Comparison of ENCODE assay signal across 35 mouse cellular contexts in genomic region chr2:157053124-157053523, GRCm38 (mm10). TPM values are rescaled to one million over a fixed set of nuclear protein-coding genes. Genes with fewer than 3 reads are reported as not detected.
"Had no signal": no experiment of that assay in that cellular context is flagged by ENCODE, and none has a peak within 500 bp of the region (broad histone marks: within the 10 kb centered on the region; RNA-seq: fewer than 3 reads in every experiment).

No protein-coding gene starts in this region.

- H3K4me2 ChIP-seq: heart, embryonic 11.5 days; heart, embryonic 15.5 days; hindbrain, embryonic 15.5 days; kidney, embryonic 15.5 days; limb, embryonic 13.5 days; limb, embryonic 15.5 days; liver, embryonic 12.5 days had no signal

- ATAC-seq: hindbrain, postnatal 0 days; intestine, embryonic 16.5 days; liver, embryonic 12.5 days had no signal

- DNase-seq: gastrocnemius, postnatal 10 days; gastrocnemius, postnatal 25 days; heart, adult 11 months; heart, adult 2 months; heart, postnatal 14 days; kidney, adult 9 months; kidney, postnatal 14 days; kidney, postnatal 36 days; layer of hippocampus, postnatal 36 days; left cerebral cortex, postnatal 4 days had no signal

- H3K9ac ChIP-seq: heart, embryonic 15.5 days; hindbrain, embryonic 15.5 days; kidney, embryonic 15.5 days; limb, embryonic 13.5 days; limb, embryonic 15.5 days; liver, embryonic 12.5 days; liver, embryonic 14.5 days had no signal

- H3K27ac ChIP-seq: heart, adult 2 months; hindbrain, embryonic 15.5 days; limb, embryonic 13.5 days; liver, embryonic 12.5 days; liver, embryonic 14.5 days had no signal

- H3K27me3 ChIP-seq: heart, embryonic 15.5 days; hindbrain, embryonic 15.5 days; kidney, embryonic 15.5 days; limb, embryonic 13.5 days; limb, embryonic 15.5 days; liver, embryonic 12.5 days had no signal

- H3K4me3 ChIP-seq: heart, adult 2 months; heart, embryonic 15.5 days; hindbrain, embryonic 15.5 days; kidney, embryonic 15.5 days; limb, embryonic 13.5 days; limb, embryonic 15.5 days; liver, embryonic 12.5 days had no signal

- H3K9me3 ChIP-seq: heart, embryonic 15.5 days; hindbrain, embryonic 15.5 days; kidney, embryonic 15.5 days; limb, embryonic 13.5 days; limb, embryonic 15.5 days; liver, embryonic 12.5 days had no signal

RNA-seq across cellular contexts. Expression of gene Tldc2, which starts 33.7 kb away (rescaled TPM):
- total RNA-seq: gastrocnemius, adult 18-20 months; gastrocnemius, postnatal 10 days; gastrocnemius, postnatal 25 days; heart, adult 2 months; heart, postnatal 14 days; hematopoietic stem cell, adult 5-6 weeks; hindbrain, postnatal 0 days; layer of hippocampus, adult 18-20 months; layer of hippocampus, postnatal 10 days; layer of hippocampus, postnatal 36 days; left cerebral cortex, adult 18-20 months; left cerebral cortex, adult 8-10 months; left cerebral cortex, postnatal 10 days; left cerebral cortex, postnatal 25 days; left cerebral cortex, postnatal 4 days; liver, adult 2 months had no signal
- polyA plus RNA-seq: gonadal fat pad, adult 2 months; heart, adult 2 months; heart, embryonic 15.5 days; heart, postnatal 0 days; hindbrain, embryonic 11.5 days; hindbrain, embryonic 15.5 days; intestine, embryonic 14.5 days; intestine, embryonic 16.5 days; limb, embryonic 11.5 days; limb, embryonic 13.5 days; limb, embryonic 15.5 days; liver, adult 2 months; liver, embryonic 14.5 days; liver, embryonic 16.5 days had no signal
